Mouse (Mus musculus) C2C12 (cell line): ENCODE measurements around the gene Arih2.

Source experiments
- CTCF ChIP-seq: IDR thresholded peaks from one replicate; pipeline ENCODE4 v1.5.1; 2011; ENCODE audit not compliant: control insufficient read depth, insufficient read depth, insufficient read length
- MAX ChIP-seq: IDR thresholded peaks from one replicate; pipeline ENCODE4 v1.6.1; 2011; ENCODE audit warnings: mild to moderate bottlenecking, control low read depth
- MYOD1 ChIP-seq: IDR thresholded peaks from one replicate; pipeline ENCODE4 v1.6.1; 2011; ENCODE audit warnings: low read depth; ENCODE audit not compliant: control insufficient read depth, insufficient read length
- MYOG ChIP-seq: IDR thresholded peaks from one replicate; pipeline ENCODE4 v1.6.1; 2011; ENCODE audit not compliant: control insufficient read depth, insufficient read length; ENCODE audit errors: extremely low read depth

GRCm38 (mm10) chr9:108601986-108602385, 47.2 kb downstream of the Arih2 start:
- no peak for TF ChIP-seq MAX
- TF ChIP-seq CTCF, result no peak
- no peak for TF ChIP-seq MYOG
- TF ChIP-seq MYOD1, result no peak
